Mouse (Mus musculus) spleen, adult 2 months (tissue): Measurements from ENCODE around the gene Ugt1a7c. TPM values are rescaled to one million over a fixed set of nuclear protein-coding genes. Genes with fewer than 3 reads are reported as not detected.
"Not testable (repeated sequence)": the region's sequence is repeated elsewhere in the genome, so short reads cannot be mapped to it uniquely, and the experiment has no call there.

Source experiments
- DNase-seq, 2 experiments: peaks; one replicate each; pipeline versions ENCODE4 v3.0.0 to v3.0.0-alpha.2; 2012 to 2021; ENCODE audit warnings: low spot score in 2 of 2, low read depth in 1 of 2
- H3K27ac ChIP-seq: fragments of 200-500 bp; 2 replicates; pipeline ENCODE4 v1.5.1; 2012; ENCODE audit warnings: low read length, inconsistent platforms; ENCODE audit not compliant: insufficient read depth
- H3K27me3 ChIP-seq: fragments of 200-500 bp; 2 replicates; pipeline ENCODE4 v1.6.1; 2012; ENCODE audit warnings: mild to moderate bottlenecking, moderate library complexity, low read length, inconsistent platforms; ENCODE audit not compliant: control insufficient read depth, insufficient read depth
- H3K36me3 ChIP-seq: fragments of 200-500 bp; 2 replicates; pipeline ENCODE4 v1.6.1; 2012; ENCODE audit warnings: mild to moderate bottlenecking, low read length, inconsistent platforms; ENCODE audit not compliant: control insufficient read depth, insufficient read depth
- H3K4me1 ChIP-seq: fragments of 200-500 bp; 2 replicates; pipeline ENCODE4 v1.6.1; 2011; ENCODE audit warnings: inconsistent platforms; ENCODE audit not compliant: control insufficient read depth, insufficient read depth, insufficient read length
- H3K4me3 ChIP-seq: fragments of 200-500 bp; 2 replicates; pipeline ENCODE4 v1.5.1; 2011; ENCODE audit warnings: mild to moderate bottlenecking, inconsistent platforms; ENCODE audit not compliant: insufficient read depth, insufficient read length; ENCODE audit errors: extremely low read depth
- CTCF ChIP-seq: fragments of 200-500 bp; IDR thresholded peaks from 2 replicates; pipeline ENCODE4 v1.5.1; 2011; ENCODE audit warnings: mild to moderate bottlenecking, inconsistent platforms; ENCODE audit not compliant: insufficient read depth, insufficient read length, insufficient replicate concordance; ENCODE audit errors: extremely low read depth
- POLR2A ChIP-seq: fragments of 200-500 bp; IDR thresholded peaks from 2 replicates; pipeline ENCODE4 v1.6.1; 2011; ENCODE audit warnings: low read depth, low read length, inconsistent platforms
- WGBS: fragments of 180-500 bp; shearing (Covaris S2); methylation state at CpG from one replicate; pipeline ENCODE4 v1.1.7; 2018; 5-methylcytosine and 5-hydroxymethylcytosine counted together
- polyA plus RNA-seq: library from polyadenylated mRNA; depleted of rRNA; stranded (reverse); fragments of >200 nt; gene quantifications from 2 replicates; pipeline ENCODE4 v1.2.3, GENCODE M21; 2012

Gene Ugt1a7c
- polyA plus RNA-seq, 1 experiment, result 1.5 TPM

DNA sequence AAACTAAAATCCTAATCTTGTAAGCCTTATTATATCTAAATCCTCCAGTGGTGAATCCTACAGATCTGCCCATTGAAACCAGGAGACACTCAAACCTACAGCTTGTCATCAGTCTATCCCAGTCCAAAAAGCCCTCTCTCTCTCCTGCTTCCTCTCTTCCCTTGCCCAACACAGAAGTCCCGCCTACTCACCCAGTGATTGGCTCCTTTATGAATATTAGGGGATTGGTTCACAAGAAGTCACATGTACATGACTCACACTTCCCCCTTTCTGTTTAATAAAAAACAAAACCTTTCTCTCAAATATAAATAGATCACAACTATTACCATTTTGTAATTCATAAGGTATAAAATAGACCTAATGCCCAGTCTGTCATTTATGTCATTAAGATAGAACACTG, 17.7 kb upstream of the Ugt1a7c start:
- Histone ChIP-seq H3K36me3 (no peaks in the 10 kb centered on the region), H3K4me3 (no peak overlapping the region), H3K4me1 (no peaks in the 10 kb centered on the region), H3K27me3 (no peaks in the 10 kb centered on the region), H3K27ac (no peak overlapping the region)
- no peak for TF ChIP-seq CTCF
- DNase-seq, result no peak
- WGBS, result 91% methylated on average over 1 of the region's 1 CpGs

DNA sequence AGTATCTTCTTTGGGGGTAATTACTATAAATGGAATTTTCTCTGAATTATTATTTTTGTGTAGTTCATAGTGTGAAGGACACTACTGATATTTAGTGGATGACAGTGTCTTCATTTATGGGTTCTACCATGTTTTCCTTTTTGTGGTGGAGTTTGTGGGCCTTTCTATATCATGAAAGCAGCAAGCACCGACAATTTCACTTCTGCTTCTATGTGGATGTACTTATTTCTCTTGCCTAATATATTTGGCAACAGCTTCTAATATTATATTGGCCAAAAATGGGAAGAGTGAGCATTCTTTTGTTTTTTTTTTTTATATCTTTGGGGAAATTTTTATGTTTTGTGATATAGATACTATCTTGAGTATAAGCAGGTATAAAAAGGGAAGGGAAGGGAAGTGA, 13.2 kb upstream of the Ugt1a7c start:
- WGBS, result 37% methylated on average over 1 of the region's 1 CpGs
- no peaks in the 10 kb centered on the region for H3K4me1 ChIP-seq
- no peak overlapping the region for H3K27ac ChIP-seq
- TF ChIP-seq POLR2A, result no peak
- no peak for TF ChIP-seq CTCF
- H3K36me3 ChIP-seq, result no peaks in the 10 kb centered on the region
- no peak overlapping the region for H3K4me3 ChIP-seq
- DNase-seq, result no peak
- no peaks in the 10 kb centered on the region for H3K27me3 ChIP-seq

DNA sequence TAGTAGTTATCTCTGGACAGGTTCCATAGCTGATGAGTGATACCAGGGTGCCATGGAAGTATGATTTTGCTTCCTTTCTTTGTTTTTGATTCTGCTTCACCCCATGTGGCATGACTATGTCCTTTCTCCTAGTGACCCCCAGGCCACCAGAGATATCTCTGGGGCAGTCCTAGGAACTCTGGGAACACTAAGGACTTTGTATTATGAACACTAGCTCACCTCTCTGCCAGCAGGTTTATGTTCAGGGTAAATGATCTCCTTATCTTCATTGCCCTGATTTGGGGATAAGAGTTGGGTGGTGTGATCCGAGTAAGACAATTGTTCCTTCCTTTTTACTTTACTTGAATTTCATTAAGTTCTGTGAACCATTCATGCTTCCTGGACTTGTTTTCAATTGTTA, 8.7 kb upstream of the Ugt1a7c start:
- Histone ChIP-seq H3K27me3 (no peaks in the 10 kb centered on the region), H3K36me3 (no peaks in the 10 kb centered on the region), H3K4me1 (no peaks in the 10 kb centered on the region), H3K4me3 (no peak overlapping the region), H3K27ac (no peak overlapping the region)
- TF ChIP-seq POLR2A (no peak), CTCF (no peak)
- WGBS, result 87% methylated on average over 1 of the region's 1 CpGs
- no peak for DNase-seq

DNA sequence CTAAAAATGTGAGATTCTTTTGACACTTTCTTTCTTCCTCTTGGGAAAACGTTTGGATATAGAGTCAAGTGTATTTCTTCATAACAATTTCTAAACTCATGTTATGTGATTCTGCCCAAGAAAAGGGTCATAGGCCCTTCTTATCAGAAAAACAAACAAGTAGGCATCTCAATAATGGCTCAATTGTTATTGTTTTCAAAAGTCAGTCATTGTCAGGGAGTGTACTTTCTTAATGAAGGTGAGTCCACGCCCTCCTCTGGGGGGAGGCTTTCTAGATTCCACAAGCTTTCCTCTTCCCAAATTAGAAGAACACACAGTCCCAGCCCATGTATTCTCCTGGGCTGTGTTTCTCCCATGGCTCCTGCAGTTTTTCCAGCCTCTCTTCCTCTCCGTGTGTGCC, 7.3 kb upstream of the Ugt1a7c start, which contains the start of gene Ugt1a8:
TSS of gene Ugt1a8 (plus strand) at position 301 of the 400 bp plus-strand sequence.
- Histone ChIP-seq H3K27ac (no peak within 1 kb of the TSS), H3K4me1 (no peaks in the 10 kb centered on the region), H3K4me3 (no peak within 1 kb of the TSS), H3K36me3 (no peaks in the 10 kb centered on the region), H3K27me3 (no peaks in the 10 kb centered on the region)
- WGBS, result 89% methylated on average over 3 of the region's 3 CpGs
- no peak for TF ChIP-seq POLR2A
- no peak for TF ChIP-seq CTCF
- DNase-seq, result no peak

DNA sequence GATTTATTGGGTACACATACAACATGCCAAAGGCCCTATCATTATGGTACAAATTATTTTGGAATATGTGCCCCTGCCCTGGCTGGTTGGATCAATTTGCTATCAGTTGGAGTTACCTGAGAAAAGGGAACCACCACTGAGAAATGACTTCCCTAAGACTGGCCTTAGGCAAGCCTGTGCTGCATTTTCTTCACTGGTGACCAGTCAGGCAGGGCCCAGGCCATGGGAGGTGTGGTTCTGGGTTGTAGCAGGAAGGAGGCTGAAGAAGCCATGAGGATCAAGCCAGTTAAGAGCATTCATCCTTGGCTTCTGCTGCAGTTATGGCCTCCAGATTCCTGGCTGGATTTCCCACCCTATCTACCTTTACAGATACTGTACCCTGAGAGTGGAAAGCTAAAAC, 2.5 kb upstream of the Ugt1a7c start:
- H3K27ac ChIP-seq, result no peak overlapping the region
- H3K36me3 ChIP-seq, result no peaks in the 10 kb centered on the region
- H3K27me3 ChIP-seq, result no peaks in the 10 kb centered on the region
- no peak for TF ChIP-seq POLR2A
- no peak for TF ChIP-seq CTCF
- DNase-seq, result no peak
- peaks cover 2% of the 10 kb centered on the region; the same call in 1 of the 2 replicates for H3K4me1 ChIP-seq
- H3K4me3 ChIP-seq, result no peak overlapping the region

GRCm38 (mm10) chr1:88094270-88094676, 589 bp upstream of the Ugt1a7c start:
- H3K36me3 ChIP-seq, H3K27ac ChIP-seq, H3K4me1 ChIP-seq, DNase-seq, H3K27me3 ChIP-seq, H3K4me3 ChIP-seq: not testable (repeated sequence)
- 11% methylated on average over 3 of the region's 3 CpGs for WGBS

DNA sequence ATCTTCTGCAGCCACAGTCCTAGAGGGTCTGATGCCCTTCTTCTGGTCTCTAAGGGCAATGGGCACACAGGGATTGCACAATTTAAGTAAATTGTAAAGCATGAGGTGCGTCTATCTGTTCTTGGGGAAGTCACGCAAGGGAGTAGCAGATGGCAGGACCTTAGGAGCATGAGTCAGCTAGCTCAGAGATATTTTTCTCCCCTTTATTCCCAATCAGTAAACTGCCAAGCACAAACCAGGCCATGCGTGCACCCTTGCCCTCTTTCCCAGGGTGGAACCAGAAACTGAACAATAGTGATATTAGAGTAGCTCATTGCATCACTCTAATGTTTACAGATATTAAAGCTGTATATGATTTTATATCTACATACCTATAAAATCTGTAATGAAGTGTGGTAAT, 3.7 kb downstream of the Ugt1a7c start:
- H3K36me3 ChIP-seq, H3K4me1 ChIP-seq, DNase-seq, H3K27ac ChIP-seq, H3K27me3 ChIP-seq, H3K4me3 ChIP-seq: not testable (repeated sequence)
- 79% methylated on average over 3 of the region's 3 CpGs for WGBS

DNA sequence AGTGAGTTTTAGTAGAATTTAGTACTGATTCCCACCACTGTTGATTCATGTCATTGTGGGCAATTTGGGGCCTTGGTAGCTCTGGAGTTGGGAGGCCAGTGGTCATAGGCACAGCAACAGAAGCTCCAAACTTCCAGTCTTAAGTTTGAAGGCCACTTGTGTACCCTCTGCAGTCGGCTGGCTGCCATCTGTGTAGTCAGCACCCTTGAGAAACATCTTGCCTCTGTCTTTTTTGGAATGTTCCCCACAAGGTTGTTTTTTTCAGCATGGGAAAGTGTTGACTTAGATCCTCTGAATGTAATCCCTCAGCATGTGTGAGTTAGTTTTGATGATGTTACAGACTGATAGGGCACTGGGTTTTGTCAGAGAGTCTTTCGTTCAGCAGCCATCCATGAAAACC, 4.8 kb downstream of the Ugt1a7c start:
- H3K4me1 ChIP-seq, H3K27me3 ChIP-seq, DNase-seq, H3K36me3 ChIP-seq, H3K4me3 ChIP-seq, H3K27ac ChIP-seq: not testable (repeated sequence)
- WGBS, result 82% methylated on average over 2 of the region's 2 CpGs

GRCm38 (mm10) chr1:88103019-88103418, 8.2 kb downstream of the Ugt1a7c start, which contains the start of gene Ugt1a6b:
Ugt1a6b (plus strand) TSS chr1:88103252.
- not testable (repeated sequence) for H3K27ac ChIP-seq, DNase-seq, H3K4me3 ChIP-seq, H3K4me1 ChIP-seq, H3K27me3 ChIP-seq, H3K36me3 ChIP-seq
- WGBS, result 37% methylated on average over 3 of the region's 3 CpGs

- DNase-seq, H3K36me3 ChIP-seq, H3K4me1 ChIP-seq, H3K4me3 ChIP-seq, H3K27me3 ChIP-seq, H3K27ac ChIP-seq: not testable (repeated sequence)
- 84% methylated on average over 5 of the region's 5 CpGs for WGBS
Measured at GRCm38 (mm10) chr1:88103697-88104468, 9.0 kb downstream of the Ugt1a7c start.
